Mouse (Mus musculus): Measurements from ENCODE around the gene Slpi. TPM values are rescaled to one million over a fixed set of nuclear protein-coding genes. Genes with fewer than 3 reads are reported as not detected.
A peak's percentile ranks its signal among the peaks of the same experiment; 100 is the strongest.

Slpi gene
- polyA plus RNA-seq, 1 experiment from 2014 or later: 9.4 TPM

- Histone ChIP-seq H3K4me1 (replicated peaks; ENCODE audit: control insufficient read depth, insufficient read depth, low read length) (peaks cover 41% of the 10 kb centered on the region), H3K9me3 (ENCODE audit: control insufficient read depth, low read length) (no peaks in the 10 kb centered on the region), H3K4me2 (peak overlapping the region; percentile 16), H3K4me3 (ENCODE audit: low read depth, low read length) (no peak overlapping the region), H3K36me3 (ENCODE audit: control insufficient read depth, insufficient read depth, low read length) (peaks cover 4% of the 10 kb centered on the region; the same call in 1 of the 2 replicates), H3K27me3 (replicated peaks; ENCODE audit: control insufficient read depth, insufficient read depth, low read length) (peaks cover 45% of the 10 kb centered on the region), H3K27ac (ENCODE audit: low read depth, low read length) (peak overlapping the region; percentile 8), H3K9ac (ENCODE audit: low read depth, low read length) (no peak overlapping the region)
- WGBS: 17% methylated on average over 22 of the region's 22 CpGs
- ATAC-seq (replicated peaks; ENCODE audit: low FRiP score) (no peak), DNase-seq (ENCODE audit: low spot score) (no peak)
Observed at GRCm38 (mm10) chr2:164432541-164433191, 43.8 kb upstream of the Slpi start.

DNA sequence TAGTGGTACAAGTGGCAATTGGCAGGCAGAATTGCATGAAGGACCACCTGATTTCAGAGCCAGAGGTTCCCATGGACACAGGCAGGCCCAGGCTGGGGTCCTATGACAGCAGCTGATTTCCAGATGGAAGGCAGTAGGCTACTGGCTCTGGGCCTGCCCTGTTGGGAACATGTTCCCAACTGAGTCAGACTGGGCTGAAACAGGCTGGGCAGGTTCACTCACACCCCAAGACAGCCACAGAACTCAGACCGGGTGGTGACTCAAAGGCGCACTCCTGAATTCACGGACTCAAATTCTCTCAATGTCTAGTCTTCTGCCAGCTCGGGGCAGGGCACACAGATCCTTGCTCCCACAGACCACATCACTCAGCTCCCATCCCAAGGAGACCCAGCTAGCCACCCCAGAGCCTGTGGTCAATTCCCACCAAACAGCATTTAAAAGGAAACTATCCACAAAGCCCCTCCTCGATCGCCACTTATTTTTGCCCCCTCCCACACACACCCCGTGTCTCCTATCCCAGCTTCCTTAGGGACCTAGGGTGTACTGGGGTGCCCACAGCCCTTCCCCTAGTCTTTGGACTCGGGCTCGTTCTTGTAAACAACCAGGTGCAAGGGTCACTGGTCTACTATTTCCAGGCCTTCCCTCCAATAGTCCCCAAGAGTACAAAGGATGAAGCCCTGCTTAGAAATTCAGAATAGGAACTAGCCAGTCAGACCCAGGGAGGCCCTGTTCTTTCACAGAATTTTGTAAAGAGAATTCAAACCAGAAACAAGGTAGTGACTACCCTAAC, 43.0 kb upstream of the Slpi start:
- Histone ChIP-seq H3K27ac (ENCODE audit: low read depth, low read length) (peak overlapping the region; percentile 8; the same call in 1 of the 2 replicates), H3K9ac (ENCODE audit: low read depth, low read length) (no peak overlapping the region), H3K36me3 (ENCODE audit: control insufficient read depth, insufficient read depth, low read length) (peaks cover 4% of the 10 kb centered on the region; the same call in 1 of the 2 replicates), H3K27me3 (replicated peaks; ENCODE audit: control insufficient read depth, insufficient read depth, low read length) (peaks cover 45% of the 10 kb centered on the region), H3K4me2 (peak overlapping the region; percentile 16), H3K4me1 (replicated peaks; ENCODE audit: control insufficient read depth, insufficient read depth, low read length) (peaks cover 41% of the 10 kb centered on the region), H3K4me3 (ENCODE audit: low read depth, low read length) (no peak overlapping the region), H3K9me3 (ENCODE audit: control insufficient read depth, low read length) (no peaks in the 10 kb centered on the region)
- 64% methylated on average over 9 of the region's 9 CpGs for WGBS
- ATAC-seq (replicated peaks; ENCODE audit: low FRiP score): no peak
- DNase-seq (ENCODE audit: low spot score): no peak

DNA sequence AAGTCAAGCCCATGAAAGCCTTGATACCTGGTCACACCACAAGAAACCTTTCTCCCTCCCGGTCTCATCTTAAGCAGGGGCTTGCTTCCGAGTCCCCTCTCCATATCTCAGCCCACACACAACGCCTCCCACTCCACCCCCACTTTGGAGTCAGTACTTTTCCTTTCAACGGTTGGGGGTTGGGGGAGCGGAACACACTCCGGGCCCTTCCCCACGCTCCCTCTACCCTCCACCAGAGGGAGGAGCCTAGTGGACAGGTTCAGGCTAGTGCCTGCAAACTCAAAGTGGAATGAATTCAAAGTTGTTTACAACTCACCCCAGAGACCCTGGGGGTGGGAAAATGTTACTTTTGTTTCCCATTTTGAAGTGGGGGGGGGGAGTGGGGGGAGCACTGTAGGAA, 41.8 kb upstream of the Slpi start:
- H3K27ac ChIP-seq (ENCODE audit: low read depth, low read length): 0 out of 2 replicates have a peak overlapping the region, but pooled peaks have one; percentile 28
- WGBS: 14% methylated on average over 7 of the region's 7 CpGs
- no peak for DNase-seq (ENCODE audit: low spot score)

GRCm38 (mm10) chr2:164429881-164430615, 41.2 kb upstream of the Slpi start:
- ATAC-seq (replicated peaks; ENCODE audit: low FRiP score) (no peak), DNase-seq (ENCODE audit: low spot score) (no peak)
- H3K27me3 ChIP-seq (replicated peaks; ENCODE audit: control insufficient read depth, insufficient read depth, low read length): peaks cover 40% of the 10 kb centered on the region
- H3K27ac ChIP-seq (ENCODE audit: low read depth, low read length): 0 out of 2 replicates have a peak overlapping the region, but pooled peaks have one; percentile 28
- H3K4me2 ChIP-seq: no peak overlapping the region; the same call in 1 of the 2 replicates
- peaks cover 31% of the 10 kb centered on the region for H3K4me1 ChIP-seq (replicated peaks; ENCODE audit: control insufficient read depth, insufficient read depth, low read length)
- H3K36me3 ChIP-seq (ENCODE audit: control insufficient read depth, insufficient read depth, low read length): peaks cover 4% of the 10 kb centered on the region; the same call in 1 of the 2 replicates
- H3K9ac ChIP-seq (ENCODE audit: low read depth, low read length): no peak overlapping the region
- no peak overlapping the region for H3K4me3 ChIP-seq (ENCODE audit: low read depth, low read length)
- WGBS: 40% methylated on average over 15 of the region's 15 CpGs
- H3K9me3 ChIP-seq (ENCODE audit: control insufficient read depth, low read length): no peaks in the 10 kb centered on the region

More for the DNA sequence above, 41.8 kb upstream of the Slpi start:
- ATAC-seq (replicated peaks; ENCODE audit: low FRiP score): no peak
- peak overlapping the region; percentile 31; the same call in 1 of the 2 replicates for H3K4me2 ChIP-seq
- no peaks in the 10 kb centered on the region for H3K9me3 ChIP-seq (ENCODE audit: control insufficient read depth, low read length)
- peaks cover 38% of the 10 kb centered on the region for H3K4me1 ChIP-seq (replicated peaks; ENCODE audit: control insufficient read depth, insufficient read depth, low read length)
- H3K36me3 ChIP-seq (ENCODE audit: control insufficient read depth, insufficient read depth, low read length): peaks cover 4% of the 10 kb centered on the region; the same call in 1 of the 2 replicates
- H3K27me3 ChIP-seq (replicated peaks; ENCODE audit: control insufficient read depth, insufficient read depth, low read length): peaks cover 40% of the 10 kb centered on the region
- H3K4me3 ChIP-seq (ENCODE audit: low read depth, low read length): no peak overlapping the region
- no peak overlapping the region for H3K9ac ChIP-seq (ENCODE audit: low read depth, low read length)

DNA sequence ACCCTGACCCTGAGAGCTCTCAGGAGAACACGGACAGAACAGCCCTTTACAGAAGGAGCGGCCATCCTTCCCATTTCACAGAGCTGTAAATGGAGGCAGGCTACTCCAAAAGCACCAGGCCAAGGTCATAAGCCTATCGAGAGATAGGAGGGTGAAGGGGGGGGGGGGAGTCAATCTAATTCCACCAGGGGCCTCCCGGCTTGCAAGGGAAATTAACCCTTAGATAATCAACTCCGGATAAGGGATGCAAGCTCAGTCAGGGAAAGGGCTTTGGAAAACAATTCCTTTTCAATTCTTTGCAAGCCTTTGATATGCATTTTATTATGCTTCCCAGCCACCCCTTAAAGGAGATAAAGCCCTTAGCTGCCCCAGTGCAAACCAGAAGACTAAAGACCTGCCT, 39.6 kb upstream of the Slpi start:
- Histone ChIP-seq H3K9ac (ENCODE audit: low read depth, low read length) (no peak overlapping the region), H3K36me3 (ENCODE audit: control insufficient read depth, insufficient read depth, low read length) (peaks cover 13% of the 10 kb centered on the region; the same call in 1 of the 2 replicates), H3K4me2 (no peak overlapping the region), H3K4me3 (ENCODE audit: low read depth, low read length) (no peak overlapping the region), H3K4me1 (replicated peaks; ENCODE audit: control insufficient read depth, insufficient read depth, low read length) (peaks cover 27% of the 10 kb centered on the region), H3K27me3 (replicated peaks; ENCODE audit: control insufficient read depth, insufficient read depth, low read length) (peaks cover 40% of the 10 kb centered on the region), H3K9me3 (ENCODE audit: control insufficient read depth, low read length) (no peaks in the 10 kb centered on the region), H3K27ac (ENCODE audit: low read depth, low read length) (no peak overlapping the region)
- WGBS: 31% methylated on average over 5 of the region's 5 CpGs
- DNase-seq (ENCODE audit: low spot score) (no peak), ATAC-seq (replicated peaks; ENCODE audit: low FRiP score) (no peak)

GRCm38 (mm10) chr2:164426952-164427351, 38.1 kb upstream of the Slpi start:
- no peak for DNase-seq (ENCODE audit: low spot score)
- Histone ChIP-seq H3K9me3 (ENCODE audit: control insufficient read depth, low read length) (no peaks in the 10 kb centered on the region), H3K4me3 (ENCODE audit: low read depth, low read length) (no peak overlapping the region), H3K27ac (ENCODE audit: low read depth, low read length) (no peak overlapping the region), H3K4me1 (replicated peaks; ENCODE audit: control insufficient read depth, insufficient read depth, low read length) (peaks cover 20% of the 10 kb centered on the region), H3K9ac (ENCODE audit: low read depth, low read length) (no peak overlapping the region), H3K27me3 (replicated peaks; ENCODE audit: control insufficient read depth, insufficient read depth, low read length) (peaks cover 37% of the 10 kb centered on the region), H3K4me2 (no peak overlapping the region), H3K36me3 (ENCODE audit: control insufficient read depth, insufficient read depth, low read length) (peaks cover 13% of the 10 kb centered on the region; the same call in 1 of the 2 replicates)
- no peak for ATAC-seq (replicated peaks; ENCODE audit: low FRiP score)
- 68% methylated on average over 5 of the region's 5 CpGs for WGBS

DNA sequence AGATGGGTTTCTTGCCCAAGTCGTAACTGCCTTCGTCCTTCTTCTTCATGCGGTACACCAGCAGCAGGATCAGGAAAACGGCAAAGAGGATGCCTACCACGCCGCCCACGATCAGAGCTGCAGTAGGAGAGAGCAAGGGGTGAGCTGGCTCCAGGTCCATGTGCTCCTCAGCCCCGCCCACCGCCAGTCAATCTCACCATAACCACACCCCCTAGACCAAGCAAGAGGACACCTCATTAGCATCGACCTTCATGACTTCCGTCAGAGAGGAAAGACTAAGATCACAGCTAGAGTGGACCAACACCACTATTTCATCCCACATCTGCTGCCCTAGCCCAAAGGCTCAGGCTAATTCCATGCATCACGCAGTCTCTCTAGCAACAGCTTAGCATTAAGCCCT, 37.2 kb upstream of the Slpi start:
- H3K27ac ChIP-seq (ENCODE audit: low read depth, low read length): no peak overlapping the region
- H3K4me1 ChIP-seq (replicated peaks; ENCODE audit: control insufficient read depth, insufficient read depth, low read length): peaks cover 12% of the 10 kb centered on the region
- H3K36me3 ChIP-seq (ENCODE audit: control insufficient read depth, insufficient read depth, low read length): peaks cover 13% of the 10 kb centered on the region; the same call in 1 of the 2 replicates
- ATAC-seq (replicated peaks; ENCODE audit: low FRiP score): no peak
- no peak for DNase-seq (ENCODE audit: low spot score)
- no peak overlapping the region for H3K4me3 ChIP-seq (ENCODE audit: low read depth, low read length)
- 13% methylated on average over 12 of the region's 12 CpGs for WGBS
- no peaks in the 10 kb centered on the region for H3K9me3 ChIP-seq (ENCODE audit: control insufficient read depth, low read length)
- peaks cover 31% of the 10 kb centered on the region for H3K27me3 ChIP-seq (replicated peaks; ENCODE audit: control insufficient read depth, insufficient read depth, low read length)
- H3K4me2 ChIP-seq: no peak overlapping the region
- H3K9ac ChIP-seq (ENCODE audit: low read depth, low read length): no peak overlapping the region

- no peak for ATAC-seq (replicated peaks; ENCODE audit: low FRiP score)
- Histone ChIP-seq H3K27ac (ENCODE audit: low read depth, low read length) (no peak overlapping the region), H3K4me3 (ENCODE audit: low read depth, low read length) (no peak overlapping the region), H3K9me3 (ENCODE audit: control insufficient read depth, low read length) (no peaks in the 10 kb centered on the region), H3K4me1 (replicated peaks; ENCODE audit: control insufficient read depth, insufficient read depth, low read length) (peaks cover 5% of the 10 kb centered on the region), H3K36me3 (ENCODE audit: control insufficient read depth, insufficient read depth, low read length) (peaks cover 13% of the 10 kb centered on the region; the same call in 1 of the 2 replicates), H3K4me2 (no peak overlapping the region), H3K9ac (ENCODE audit: low read depth, low read length) (no peak overlapping the region), H3K27me3 (replicated peaks; ENCODE audit: control insufficient read depth, insufficient read depth, low read length) (peaks cover 26% of the 10 kb centered on the region)
- no peak for DNase-seq (ENCODE audit: low spot score)
- 86% methylated on average over 5 of the region's 5 CpGs for WGBS
Observed at GRCm38 (mm10) chr2:164425401-164425800, 36.5 kb upstream of the Slpi start.
